Mouse (Mus musculus) midbrain, embryonic 10.5 days (tissue): ENCODE results near the gene Fndc9. TPM values are rescaled to one million over a fixed set of nuclear protein-coding genes. Genes with fewer than 3 reads are reported as not detected.

ENCODE experiments used
- DNase-seq: peaks from one replicate; pipeline ENCODE4 v3.0.0-alpha.2; 2017; ENCODE audit warnings: low spot score
- H3K27ac ChIP-seq: fragments of 300-500 bp; sonication (generic); replicated peaks from 2 replicates; pipeline ENCODE4 v1.5.1; 2016; ENCODE audit warnings: mild to moderate bottlenecking
- H3K27me3 ChIP-seq: fragments of 300-500 bp; sonication (generic); 2 replicates; pipeline ENCODE4 v1.6.1; 2016; ENCODE audit warnings: low read depth, mild to moderate bottlenecking; ENCODE audit not compliant: poor library complexity, severe bottlenecking
- H3K36me3 ChIP-seq: fragments of 300-500 bp; sonication (generic); 2 replicates; pipeline ENCODE4 v1.6.1; 2016; ENCODE audit warnings: mild to moderate bottlenecking, moderate library complexity
- H3K4me1 ChIP-seq: fragments of 300-500 bp; sonication (generic); 2 replicates; pipeline ENCODE4 v1.6.1; 2016
- H3K4me3 ChIP-seq: fragments of 300-500 bp; sonication (generic); 2 replicates; pipeline ENCODE4 v1.5.1; 2016; ENCODE audit warnings: mild to moderate bottlenecking, moderate library complexity
- H3K9me3 ChIP-seq: fragments of 300-500 bp; sonication (generic); replicated peaks from 2 replicates; pipeline ENCODE4 v1.6.1; 2016; ENCODE audit warnings: mild to moderate bottlenecking
- WGBS: fragments of 180-500 bp; shearing (Covaris S2); methylation state at CpG from one replicate; pipeline ENCODE4 v1.1.7; 2016; 5-methylcytosine and 5-hydroxymethylcytosine counted together
- polyA plus RNA-seq: library from polyadenylated mRNA; unstranded; fragments of >200 nt; fragmentation: Nextera tagmentation; extraction: Ambion mirVana; gene quantifications from 2 replicates; pipeline ENCODE4 v1.2.1, GENCODE M21; 2016

The Fndc9 gene
- polyA plus RNA-seq, 1 experiment from 2014 or later = 0.75 TPM

DNA sequence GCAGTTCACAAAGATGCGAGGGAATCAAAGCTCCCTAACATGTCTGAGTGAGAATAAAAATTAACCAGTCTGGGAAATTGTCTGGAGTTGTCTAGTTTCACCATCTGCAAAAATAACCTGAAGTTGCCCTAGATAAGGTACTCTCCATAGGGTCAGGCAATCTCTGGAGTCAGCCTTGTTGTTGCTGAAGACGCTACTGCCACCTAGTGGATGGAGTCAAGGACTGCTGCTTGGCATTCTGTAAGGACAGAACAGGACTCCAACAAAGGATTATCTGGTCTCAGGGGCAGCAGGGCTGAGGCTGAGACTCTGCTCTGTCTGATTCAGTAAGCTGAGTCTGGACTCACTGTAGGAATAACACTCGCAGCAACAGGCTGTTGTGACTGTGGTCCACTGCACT lies 20.0 kb upstream of the Fndc9 start:
- DNase-seq = peak; percentile 78
- H3K36me3 ChIP-seq = 0 out of 2 replicates have a peak, but pooled peaks cover under 1% of the 10 kb centered on the region
- peaks cover 53% of the 10 kb centered on the region for H3K4me1 ChIP-seq
- H3K27ac ChIP-seq = peak overlapping the region; percentile 52; the same call in 1 of the 2 replicates
- no peaks in the 10 kb centered on the region for H3K9me3 ChIP-seq
- WGBS = 28% methylated on average over 3 of the region's 3 CpGs
- H3K27me3 ChIP-seq = no peaks in the 10 kb centered on the region
- H3K4me3 ChIP-seq = no peak overlapping the region

DNA sequence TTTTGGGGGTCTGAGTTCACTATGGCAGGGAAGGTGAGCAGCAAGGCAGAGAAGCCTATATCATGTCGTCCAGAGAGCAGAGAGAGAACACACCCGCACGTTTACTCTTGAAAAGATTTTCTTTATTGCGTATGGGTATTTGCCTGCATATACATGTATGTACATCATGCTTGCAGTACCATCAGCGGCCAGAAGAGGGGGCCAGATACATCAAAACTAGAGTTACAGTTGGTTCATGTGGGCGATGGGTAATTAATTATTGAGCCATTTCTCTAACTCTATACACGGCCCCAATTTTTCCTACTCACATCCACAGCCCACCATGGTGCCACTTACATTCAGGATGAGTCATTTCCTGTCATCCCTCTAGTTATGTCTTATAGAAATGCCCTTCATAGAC lies 18.7 kb upstream of the Fndc9 start:
- Histone ChIP-seq H3K27ac (no peak overlapping the region), H3K4me1 (peaks cover 51% of the 10 kb centered on the region), H3K9me3 (no peaks in the 10 kb centered on the region), H3K27me3 (no peaks in the 10 kb centered on the region), H3K4me3 (no peak overlapping the region), H3K36me3 (peaks cover 10% of the 10 kb centered on the region)
- 76% methylated on average over 7 of the region's 7 CpGs for WGBS
- peak; percentile 43 for DNase-seq

DNA sequence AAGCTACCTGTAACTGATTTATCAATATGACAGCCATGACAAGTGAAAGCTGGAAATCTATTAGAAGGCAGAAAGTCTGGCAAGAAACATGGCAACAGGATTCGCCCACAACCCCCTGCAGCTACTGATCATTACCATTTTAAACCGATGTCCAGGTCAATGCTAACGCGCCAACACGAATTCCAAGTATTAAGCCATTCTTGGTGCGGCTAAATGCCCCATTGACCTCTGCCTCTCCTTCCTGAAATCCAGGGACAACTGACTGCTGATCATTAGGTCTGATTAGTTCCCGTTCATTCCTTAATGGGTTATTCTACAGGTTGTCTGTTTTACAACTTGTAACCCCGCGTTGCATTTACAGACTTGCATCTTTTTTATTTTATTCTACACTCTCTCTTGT lies 17.6 kb upstream of the Fndc9 start:
- H3K4me1 ChIP-seq = peaks cover 44% of the 10 kb centered on the region
- no peaks in the 10 kb centered on the region for H3K9me3 ChIP-seq
- H3K36me3 ChIP-seq = peaks cover 10% of the 10 kb centered on the region
- H3K27me3 ChIP-seq = no peaks in the 10 kb centered on the region
- DNase-seq = no peak
- WGBS = 84% methylated on average over 9 of the region's 9 CpGs
- no peak overlapping the region for H3K27ac ChIP-seq
- no peak overlapping the region for H3K4me3 ChIP-seq

DNA sequence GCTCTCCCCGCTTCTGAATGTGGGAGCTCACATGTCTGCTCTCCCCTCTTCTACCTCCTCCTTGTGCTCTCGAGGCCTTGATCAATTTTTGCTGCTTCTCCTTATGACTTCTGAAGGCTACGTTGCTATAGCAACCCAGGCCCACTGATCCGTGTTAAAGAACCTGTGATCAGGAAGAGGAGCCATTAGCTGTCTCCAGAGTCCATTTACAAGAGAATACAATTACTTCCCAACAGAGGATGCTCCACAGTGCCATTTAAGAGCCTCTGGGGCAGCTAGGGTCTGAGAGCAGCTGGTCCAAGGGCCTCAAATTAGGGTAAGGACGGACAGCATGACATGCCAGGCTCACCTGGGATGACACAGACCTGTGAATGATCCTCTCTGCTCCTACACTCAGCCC lies 16.7 kb upstream of the Fndc9 start:
- H3K36me3 ChIP-seq = peaks cover 13% of the 10 kb centered on the region
- H3K27me3 ChIP-seq = no peaks in the 10 kb centered on the region
- no peak for DNase-seq
- 30% methylated on average over 5 of the region's 5 CpGs for WGBS
- no peak overlapping the region for H3K4me3 ChIP-seq
- peak overlapping the region; percentile 68 for H3K27ac ChIP-seq
- H3K4me1 ChIP-seq = peaks cover 44% of the 10 kb centered on the region
- no peaks in the 10 kb centered on the region for H3K9me3 ChIP-seq

DNA sequence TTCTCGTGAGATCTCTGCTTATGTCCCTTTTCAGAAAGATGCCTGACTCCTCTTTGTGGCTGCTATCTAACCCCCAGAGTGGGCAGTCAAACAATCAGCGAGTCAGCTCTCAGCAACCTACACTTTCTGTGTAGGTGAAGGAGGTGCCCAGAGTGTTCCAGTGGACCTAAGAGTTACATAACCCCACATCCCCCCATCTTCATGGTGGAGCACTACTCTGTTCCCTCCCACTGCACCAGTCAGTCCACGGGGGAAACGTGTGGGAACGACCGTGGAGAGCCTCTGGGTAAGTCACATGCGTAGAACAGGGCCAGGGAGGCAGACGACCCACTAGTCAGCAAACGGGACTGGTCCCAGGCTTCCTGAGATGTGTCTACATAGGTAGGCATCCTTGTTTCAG lies 16.0 kb upstream of the Fndc9 start:
- WGBS = 83% methylated on average over 9 of the region's 9 CpGs
- DNase-seq = no peak
- Histone ChIP-seq H3K4me3 (no peak overlapping the region), H3K27me3 (no peaks in the 10 kb centered on the region), H3K4me1 (peaks cover 40% of the 10 kb centered on the region), H3K27ac (peak overlapping the region; percentile 68; the same call in 1 of the 2 replicates), H3K36me3 (peaks cover 16% of the 10 kb centered on the region), H3K9me3 (no peaks in the 10 kb centered on the region)

DNA sequence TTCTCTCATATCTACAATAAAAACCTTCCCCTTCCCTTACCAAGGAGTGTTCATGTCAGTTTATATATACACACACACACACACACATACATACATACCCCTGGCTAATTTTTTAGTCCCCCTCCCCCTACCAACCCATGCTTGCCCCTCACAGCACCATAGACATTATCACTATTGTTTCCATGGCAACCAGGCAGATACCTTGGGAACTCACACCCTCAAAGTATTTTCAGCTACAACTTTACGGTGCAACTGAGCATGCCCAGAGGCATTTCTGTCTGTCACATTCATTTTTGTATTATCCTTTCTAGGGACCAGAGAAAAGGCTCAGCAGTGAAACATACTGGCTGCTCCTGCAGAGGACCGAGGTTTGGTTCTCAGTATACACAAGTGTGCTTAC lies 15.1 kb upstream of the Fndc9 start:
- H3K9me3 ChIP-seq = no peaks in the 10 kb centered on the region
- H3K4me3 ChIP-seq = no peak overlapping the region
- H3K27ac ChIP-seq = no peak overlapping the region
- H3K27me3 ChIP-seq = no peaks in the 10 kb centered on the region
- WGBS = 87% methylated on average over 2 of the region's 2 CpGs
- no peak for DNase-seq
- H3K36me3 ChIP-seq = peaks cover 16% of the 10 kb centered on the region
- H3K4me1 ChIP-seq = peaks cover 37% of the 10 kb centered on the region

DNA sequence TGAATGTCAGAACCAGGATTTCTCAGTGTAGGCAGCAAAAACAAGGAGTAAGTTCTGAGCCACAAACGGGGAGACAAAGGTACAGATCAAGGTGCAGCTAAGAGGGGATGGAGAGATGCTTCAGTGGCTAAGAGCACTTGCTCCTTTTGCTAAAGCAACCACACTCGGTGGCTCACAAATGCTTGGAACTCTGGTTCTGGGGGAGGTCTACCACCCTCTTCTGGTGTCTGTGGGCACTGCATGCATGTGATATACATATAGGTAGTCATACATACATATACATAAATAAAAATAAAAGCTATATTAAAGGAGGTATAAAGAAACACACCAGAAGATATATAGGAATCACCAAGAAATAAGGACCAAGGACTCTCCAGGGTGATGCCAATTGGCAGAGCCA lies 11.8 kb upstream of the Fndc9 start:
- H3K4me1 ChIP-seq = peaks cover 23% of the 10 kb centered on the region
- peaks cover 16% of the 10 kb centered on the region for H3K36me3 ChIP-seq
- H3K9me3 ChIP-seq = no peaks in the 10 kb centered on the region
- H3K27me3 ChIP-seq = no peaks in the 10 kb centered on the region
- WGBS = 78% methylated on average over 2 of the region's 2 CpGs
- H3K27ac ChIP-seq = no peak overlapping the region
- no peak for DNase-seq
- H3K4me3 ChIP-seq = no peak overlapping the region

DNA sequence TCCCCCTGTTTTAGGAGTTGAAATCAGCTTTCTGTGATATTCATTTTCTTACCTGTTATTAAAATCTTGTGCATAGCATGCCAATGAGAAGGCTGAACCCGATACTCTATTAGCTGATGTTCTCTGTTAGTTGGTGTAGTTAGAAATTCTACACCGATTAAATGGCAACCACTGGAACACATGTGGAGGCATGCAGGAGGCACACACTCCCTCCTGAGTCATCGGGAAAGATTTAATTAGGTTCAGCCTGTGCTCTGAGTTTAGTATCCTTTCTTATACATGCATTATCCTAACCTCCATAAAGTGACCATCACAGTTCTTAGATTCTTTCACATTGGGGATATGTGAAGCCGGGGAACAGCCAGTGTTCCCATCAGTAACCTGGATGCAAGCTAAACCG lies 10.0 kb upstream of the Fndc9 start:
- no peaks in the 10 kb centered on the region for H3K27me3 ChIP-seq
- no peak for DNase-seq
- WGBS = 87% methylated on average over 5 of the region's 5 CpGs
- peaks cover 16% of the 10 kb centered on the region for H3K36me3 ChIP-seq
- H3K9me3 ChIP-seq = no peaks in the 10 kb centered on the region
- H3K4me1 ChIP-seq = peaks cover 5% of the 10 kb centered on the region; the same call in 1 of the 2 replicates
- H3K4me3 ChIP-seq = no peak overlapping the region
- H3K27ac ChIP-seq = no peak overlapping the region

DNA sequence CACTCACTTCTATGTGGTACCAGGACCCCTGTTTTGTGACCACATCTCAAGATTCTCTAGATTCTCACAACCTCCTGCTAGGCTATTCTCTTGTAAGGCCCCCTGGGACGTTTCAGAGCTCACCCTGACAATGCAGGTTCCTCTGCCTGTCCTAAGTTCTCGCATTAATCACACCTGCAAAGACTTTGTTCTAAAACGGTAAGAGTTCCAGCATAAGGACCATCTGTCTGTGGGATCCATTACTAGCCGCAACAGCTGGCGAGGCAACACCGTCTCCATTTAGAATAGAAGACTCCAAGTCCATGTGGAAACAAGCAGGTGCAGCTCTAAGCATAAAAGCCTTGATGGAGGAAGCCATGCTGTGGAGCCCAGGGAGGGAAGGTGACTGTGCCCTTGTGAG lies 5.1 kb upstream of the Fndc9 start:
- Histone ChIP-seq H3K27ac (no peak overlapping the region), H3K4me3 (no peak overlapping the region), H3K9me3 (no peaks in the 10 kb centered on the region), H3K4me1 (peaks cover 13% of the 10 kb centered on the region), H3K36me3 (no peaks in the 10 kb centered on the region), H3K27me3 (no peaks in the 10 kb centered on the region)
- WGBS = 70% methylated on average over 6 of the region's 6 CpGs
- no peak for DNase-seq

DNA sequence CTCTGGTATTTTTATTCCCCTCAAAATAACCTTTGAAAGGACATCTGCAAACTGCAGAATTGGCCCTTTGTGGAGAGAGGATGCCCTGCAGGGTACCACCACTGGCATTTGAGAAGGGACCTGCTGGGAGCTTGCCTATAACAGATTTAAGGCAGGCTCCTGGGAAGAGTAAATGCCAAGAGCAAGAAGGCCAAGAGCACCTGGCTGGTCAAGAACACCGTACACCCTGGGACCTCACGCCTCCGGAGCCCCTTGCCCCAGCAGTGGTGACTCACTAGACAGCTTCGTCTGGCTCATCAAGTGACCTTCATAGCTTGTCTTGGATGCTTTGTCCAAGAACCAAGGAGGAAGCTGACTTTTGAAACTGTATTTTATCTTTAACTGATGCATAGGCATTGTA lies 2.5 kb upstream of the Fndc9 start:
- peaks cover 24% of the 10 kb centered on the region for H3K4me1 ChIP-seq
- peaks cover 7% of the 10 kb centered on the region for H3K36me3 ChIP-seq
- H3K27ac ChIP-seq = no peak overlapping the region
- H3K27me3 ChIP-seq = no peaks in the 10 kb centered on the region
- no peaks in the 10 kb centered on the region for H3K9me3 ChIP-seq
- H3K4me3 ChIP-seq = no peak overlapping the region
- no peak for DNase-seq
- WGBS = 93% methylated on average over 4 of the region's 4 CpGs

DNA sequence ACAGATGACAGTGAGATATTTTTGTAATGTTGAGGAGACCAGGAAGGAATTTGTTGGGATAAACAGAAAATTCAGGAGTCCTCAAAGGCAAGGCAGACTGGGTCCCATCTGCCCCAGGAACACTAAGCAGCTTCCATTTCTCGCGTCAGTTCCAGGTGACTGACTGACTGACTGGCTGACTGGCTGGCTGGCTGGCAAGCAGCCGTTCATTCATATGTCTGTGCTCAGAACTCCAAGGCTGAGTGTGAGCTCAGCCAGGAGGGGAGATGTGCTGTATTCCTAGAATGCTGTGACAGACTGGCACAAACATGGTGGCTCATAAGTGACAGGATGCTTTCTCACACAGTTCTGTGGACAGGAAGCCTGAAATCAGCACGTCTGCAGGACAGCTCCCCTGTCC lies 1.4 kb upstream of the Fndc9 start:
- H3K27ac ChIP-seq = no peak overlapping the region; the same call in 1 of the 2 replicates

DNA sequence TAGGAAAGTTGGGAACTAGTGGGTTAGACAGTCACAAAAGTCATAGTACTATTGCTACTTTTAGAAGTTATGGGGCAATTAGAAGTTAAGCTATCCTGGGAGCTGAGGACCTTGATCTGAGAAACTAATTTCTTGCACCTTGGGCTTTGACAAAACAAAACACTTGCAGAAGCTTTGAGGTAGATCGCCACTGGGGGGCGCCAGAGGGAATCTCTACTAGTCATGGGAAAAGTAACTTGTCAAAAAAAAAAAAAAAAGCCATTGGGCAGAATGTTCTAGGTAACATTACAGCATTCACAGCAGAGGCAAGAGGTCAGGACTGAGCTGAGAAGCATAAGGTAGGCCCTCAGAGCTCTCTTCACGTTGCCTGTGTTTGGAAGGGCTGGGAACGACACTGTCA lies 1.6 kb downstream of the Fndc9 start:
- Histone ChIP-seq H3K4me1 (peaks cover 24% of the 10 kb centered on the region), H3K36me3 (peaks cover 49% of the 10 kb centered on the region)

More for the DNA sequence above, 1.4 kb upstream of the Fndc9 start:
- Histone ChIP-seq H3K27me3 (no peaks in the 10 kb centered on the region), H3K9me3 (no peaks in the 10 kb centered on the region), H3K4me3 (no peak overlapping the region), H3K4me1 (peaks cover 24% of the 10 kb centered on the region), H3K36me3 (peaks cover 19% of the 10 kb centered on the region)
- DNase-seq = no peak
- 84% methylated on average over 4 of the region's 4 CpGs for WGBS

DNA sequence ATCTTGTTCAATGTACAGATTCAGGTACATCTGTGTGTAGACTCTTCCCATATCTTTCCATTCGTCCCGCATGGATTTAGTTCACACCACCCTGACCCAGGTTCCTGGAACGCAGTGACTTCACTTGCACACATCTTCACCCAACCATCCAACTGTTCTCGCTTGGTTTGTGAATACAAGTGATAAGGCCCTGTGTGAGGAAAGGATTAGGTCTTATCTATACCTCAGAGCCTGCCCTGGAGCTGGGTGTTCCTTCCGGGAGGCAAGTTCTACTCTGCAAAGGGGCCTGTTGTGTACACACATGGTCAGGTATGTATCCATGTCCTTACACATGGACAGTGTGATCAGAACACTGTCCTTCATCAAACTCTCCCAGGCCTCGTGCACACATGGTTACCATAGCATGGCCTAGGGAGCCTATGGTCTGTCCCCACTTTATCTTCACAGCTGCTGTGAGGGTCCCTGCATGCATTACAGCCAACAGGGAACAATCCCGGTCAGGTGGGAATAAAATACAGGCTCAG lies 5.9 kb downstream of the Fndc9 start:
- H3K27ac ChIP-seq = no peak overlapping the region
- H3K9me3 ChIP-seq = no peaks in the 10 kb centered on the region
- H3K27me3 ChIP-seq = no peaks in the 10 kb centered on the region
- H3K4me3 ChIP-seq = no peak overlapping the region
- WGBS = 89% methylated on average over 7 of the region's 7 CpGs
- no peak for DNase-seq
- H3K4me1 ChIP-seq = peaks cover under 1% of the 10 kb centered on the region
- H3K36me3 ChIP-seq = peaks cover 60% of the 10 kb centered on the region

More for the DNA sequence above, 1.6 kb downstream of the Fndc9 start:
- Histone ChIP-seq H3K27ac (no peak overlapping the region), H3K4me3 (no peak overlapping the region), H3K9me3 (no peaks in the 10 kb centered on the region), H3K27me3 (no peaks in the 10 kb centered on the region)
- peak; percentile 60 for DNase-seq
- 39% methylated on average over 4 of the region's 4 CpGs for WGBS

DNA sequence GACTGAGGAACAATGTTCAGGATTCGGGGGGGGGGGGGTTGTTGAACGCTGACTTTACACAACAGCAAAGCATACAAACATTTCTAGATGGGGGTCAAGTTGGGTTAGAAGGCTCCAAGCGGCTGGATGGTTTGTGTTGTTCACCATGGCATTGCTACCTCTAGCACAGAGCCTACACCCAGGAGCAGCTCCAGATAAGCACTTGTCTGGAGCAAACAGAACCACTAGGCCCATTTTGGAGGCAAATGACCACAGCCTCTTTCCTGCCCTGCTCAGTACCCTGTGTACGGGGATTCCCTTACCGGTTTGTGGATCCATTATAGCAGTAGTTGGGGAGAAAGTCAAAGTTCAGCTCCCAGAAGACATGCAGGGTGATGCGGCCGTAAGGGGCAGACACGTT lies 6.7 kb downstream of the Fndc9 start:
- Histone ChIP-seq H3K36me3 (peaks cover 66% of the 10 kb centered on the region), H3K9me3 (no peaks in the 10 kb centered on the region), H3K27me3 (no peaks in the 10 kb centered on the region), H3K27ac (no peak overlapping the region), H3K4me3 (no peak overlapping the region), H3K4me1 (no peaks in the 10 kb centered on the region)
- DNase-seq = no peak
- WGBS = 90% methylated on average over 8 of the region's 8 CpGs
